Mouse (Mus musculus): ENCODE measurements around the gene Pvr. TPM values are rescaled to one million over a fixed set of nuclear protein-coding genes. Genes with fewer than 3 reads are reported as not detected.

Pvr gene
- polyA plus RNA-seq, 1 experiment from 2014 or later: 8.9 TPM

DNA sequence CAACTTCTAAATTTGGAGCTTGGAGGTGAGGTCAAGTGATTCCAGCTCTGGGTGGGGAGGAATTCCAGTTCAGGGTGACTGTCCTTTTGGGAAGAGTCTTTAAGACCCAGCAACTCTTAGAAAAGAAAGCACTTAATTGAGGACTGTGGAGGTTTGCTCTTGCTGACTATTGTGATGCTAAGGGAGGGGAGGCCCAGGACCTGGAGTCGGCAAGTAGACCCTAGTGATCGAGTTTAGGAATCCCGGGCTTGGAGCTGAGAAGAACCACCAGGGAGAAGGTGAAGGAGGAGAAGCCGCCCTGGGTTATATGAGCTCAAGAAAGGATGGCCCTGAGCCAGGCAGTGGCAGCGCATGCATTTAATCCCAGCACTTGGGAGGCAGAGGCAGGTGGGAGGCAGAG lies 7.5 kb upstream of the Pvr start:
- H3K4me3 ChIP-seq (ENCODE audit: low read depth, low read length): no peak overlapping the region
- H3K4me1 ChIP-seq (replicated peaks; ENCODE audit: control insufficient read depth, insufficient read depth, low read length): peaks cover 3% of the 10 kb centered on the region; the same call in 1 of the 2 replicates
- H3K27ac ChIP-seq (ENCODE audit: low read depth, low read length): no peak overlapping the region
- H3K9me3 ChIP-seq (ENCODE audit: control insufficient read depth): no peaks in the 10 kb centered on the region
- 78% methylated on average over 5 of the region's 5 CpGs for WGBS
- no peak for ATAC-seq
- TF ChIP-seq CTCF (IDR thresholded peaks at IDR 0.05; ENCODE audit: low read depth): no peak
- H3K36me3 ChIP-seq (ENCODE audit: control insufficient read depth, insufficient read depth): no peaks in the 10 kb centered on the region
- no peak overlapping the region for H3K9ac ChIP-seq (ENCODE audit: low read depth, low read length)
- H3K4me2 ChIP-seq (replicated peaks; ENCODE audit: low read depth): no peak overlapping the region
- no peaks in the 10 kb centered on the region for H3K27me3 ChIP-seq (replicated peaks; ENCODE audit: control insufficient read depth, insufficient read depth, low read length)

DNA sequence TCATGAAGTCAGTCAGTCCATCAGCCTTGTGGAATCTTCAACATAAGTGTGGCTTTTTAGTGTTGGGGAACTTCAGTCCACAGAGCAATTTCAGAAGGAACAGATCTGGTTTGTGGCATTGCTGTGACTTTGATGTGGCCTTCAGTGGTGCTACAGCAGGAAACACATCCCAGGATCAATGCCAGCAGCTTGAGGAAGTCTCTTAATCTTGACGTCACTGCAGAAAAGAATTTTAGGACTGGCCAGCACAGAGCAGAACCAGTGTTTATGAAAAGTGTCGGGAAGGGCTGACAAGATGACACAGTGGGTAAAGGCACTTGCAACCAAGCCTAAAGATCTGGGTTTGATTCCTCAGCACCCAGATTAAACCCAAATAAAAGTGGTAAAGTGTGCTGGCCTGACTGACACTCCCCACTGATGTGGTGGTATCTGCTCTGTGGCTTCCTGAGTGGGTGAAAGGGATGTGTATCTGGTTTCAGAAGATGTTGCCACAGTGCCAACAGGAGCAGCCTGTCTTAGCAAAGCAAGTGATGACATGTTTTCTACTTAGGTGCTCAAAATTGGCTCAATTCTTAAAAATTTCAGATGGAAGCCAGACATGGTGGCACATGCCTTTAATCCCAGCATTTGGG lies 6.0 kb upstream of the Pvr start:
- Histone ChIP-seq H3K9ac (ENCODE audit: low read depth, low read length) (no peak overlapping the region), H3K9me3 (ENCODE audit: control insufficient read depth) (no peaks in the 10 kb centered on the region), H3K4me1 (replicated peaks; ENCODE audit: control insufficient read depth, insufficient read depth, low read length) (no peaks in the 10 kb centered on the region), H3K27ac (ENCODE audit: low read depth, low read length) (no peak overlapping the region), H3K4me2 (replicated peaks; ENCODE audit: low read depth) (no peak overlapping the region), H3K27me3 (replicated peaks; ENCODE audit: control insufficient read depth, insufficient read depth, low read length) (no peaks in the 10 kb centered on the region), H3K4me3 (ENCODE audit: low read depth, low read length) (no peak overlapping the region), H3K36me3 (ENCODE audit: control insufficient read depth, insufficient read depth) (no peaks in the 10 kb centered on the region)
- WGBS: 53% methylated on average over 2 of the region's 2 CpGs
- no peak for ATAC-seq
- TF ChIP-seq CTCF (IDR thresholded peaks at IDR 0.05; ENCODE audit: low read depth): no peak

DNA sequence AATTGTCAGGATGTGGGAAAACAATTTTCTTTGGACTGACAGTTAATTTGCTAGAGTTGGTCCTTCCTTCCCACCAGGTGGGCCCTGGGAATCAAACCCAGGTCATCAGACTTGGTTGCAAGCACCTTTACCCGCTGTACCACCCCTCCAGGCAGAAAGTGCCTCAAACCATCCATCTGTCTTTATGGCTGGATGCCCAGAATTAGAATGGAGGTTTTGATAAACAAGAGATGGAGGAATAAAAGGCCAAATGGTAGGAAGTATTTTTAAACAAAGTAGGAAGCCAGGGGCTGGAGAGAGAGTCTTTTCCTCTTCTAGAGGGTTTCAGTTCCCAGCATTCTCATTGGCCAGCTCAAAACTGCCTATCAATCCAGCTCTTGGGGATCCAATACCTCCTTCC lies 4.4 kb upstream of the Pvr start:
- Histone ChIP-seq H3K4me2 (replicated peaks; ENCODE audit: low read depth) (no peak overlapping the region), H3K9me3 (ENCODE audit: control insufficient read depth) (no peaks in the 10 kb centered on the region), H3K4me1 (replicated peaks; ENCODE audit: control insufficient read depth, insufficient read depth, low read length) (no peaks in the 10 kb centered on the region), H3K4me3 (ENCODE audit: low read depth, low read length) (no peak overlapping the region), H3K36me3 (ENCODE audit: control insufficient read depth, insufficient read depth) (no peaks in the 10 kb centered on the region), H3K27ac (ENCODE audit: low read depth, low read length) (no peak overlapping the region), H3K27me3 (replicated peaks; ENCODE audit: control insufficient read depth, insufficient read depth, low read length) (no peaks in the 10 kb centered on the region), H3K9ac (ENCODE audit: low read depth, low read length) (no peak overlapping the region)
- ATAC-seq: no peak
- 61% methylated on average over 1 of the region's 1 CpGs for whole genome bisulfite sequencing
- no peak for TF ChIP-seq CTCF (IDR thresholded peaks at IDR 0.05; ENCODE audit: low read depth)

DNA sequence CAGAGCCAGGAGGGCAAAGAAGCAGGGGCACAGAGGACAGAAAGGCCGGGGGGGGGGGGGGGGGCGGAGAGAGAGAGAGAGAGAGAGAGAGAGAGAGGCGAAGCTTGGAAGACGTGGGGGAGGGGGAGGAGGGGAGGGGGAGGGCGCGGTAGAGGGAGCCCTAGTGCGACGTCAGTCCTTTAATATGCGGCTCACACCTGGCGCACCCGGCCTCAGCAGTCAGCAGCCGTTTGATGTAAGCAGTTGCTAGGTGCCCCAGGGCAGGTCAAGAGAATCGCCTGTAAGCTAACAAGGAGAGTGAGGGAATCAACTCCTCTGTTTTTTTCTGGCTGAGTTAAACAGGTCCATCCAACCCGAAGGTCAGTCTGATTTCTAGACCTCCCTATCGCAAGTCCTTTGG lies 2.8 kb upstream of the Pvr start:
- no peak for TF ChIP-seq CTCF (IDR thresholded peaks at IDR 0.05; ENCODE audit: low read depth)
- no peaks in the 10 kb centered on the region for H3K36me3 ChIP-seq (ENCODE audit: control insufficient read depth, insufficient read depth)
- H3K9ac ChIP-seq (ENCODE audit: low read depth, low read length): no peak overlapping the region
- no peak for ATAC-seq
- WGBS: 14% methylated on average over 11 of the region's 15 CpGs
- no peak overlapping the region for H3K27ac ChIP-seq (ENCODE audit: low read depth, low read length)
- no peaks in the 10 kb centered on the region for H3K27me3 ChIP-seq (replicated peaks; ENCODE audit: control insufficient read depth, insufficient read depth, low read length)
- peaks cover 4% of the 10 kb centered on the region; the same call in 1 of the 2 replicates for H3K4me1 ChIP-seq (replicated peaks; ENCODE audit: control insufficient read depth, insufficient read depth, low read length)
- no peak overlapping the region for H3K4me2 ChIP-seq (replicated peaks; ENCODE audit: low read depth)
- H3K9me3 ChIP-seq (ENCODE audit: control insufficient read depth): no peaks in the 10 kb centered on the region
- no peak overlapping the region for H3K4me3 ChIP-seq (ENCODE audit: low read depth, low read length)

DNA sequence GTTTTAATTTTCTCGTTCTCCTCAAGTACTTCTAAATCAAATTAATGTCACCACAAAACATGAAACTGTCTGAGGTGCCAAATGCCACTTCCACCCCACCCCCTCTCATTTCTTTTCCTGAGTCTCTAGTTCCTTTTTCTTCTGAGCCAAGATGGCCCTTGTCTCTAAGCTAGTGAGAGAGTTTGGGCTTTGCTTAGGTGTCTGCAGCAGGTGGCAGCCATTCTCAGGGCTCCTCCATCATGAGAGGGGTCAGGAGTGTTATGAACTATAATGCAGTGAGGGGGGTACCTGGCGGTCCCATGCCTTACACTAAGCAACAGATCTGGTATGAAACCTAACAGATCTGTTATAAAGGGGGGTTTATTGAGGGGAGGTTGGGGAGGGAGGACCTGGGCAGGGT lies 2.4 kb upstream of the Pvr start:
- H3K27me3 ChIP-seq (replicated peaks; ENCODE audit: control insufficient read depth, insufficient read depth, low read length): no peaks in the 10 kb centered on the region
- H3K9me3 ChIP-seq (ENCODE audit: control insufficient read depth): no peaks in the 10 kb centered on the region
- H3K27ac ChIP-seq (ENCODE audit: low read depth, low read length): no peak overlapping the region
- no peak overlapping the region for H3K4me2 ChIP-seq (replicated peaks; ENCODE audit: low read depth)
- H3K4me3 ChIP-seq (ENCODE audit: low read depth, low read length): no peak overlapping the region
- WGBS: 56% methylated on average over 2 of the region's 2 CpGs
- peaks cover 3% of the 10 kb centered on the region; the same call in 1 of the 2 replicates for H3K36me3 ChIP-seq (ENCODE audit: control insufficient read depth, insufficient read depth)
- no peak for TF ChIP-seq CTCF (IDR thresholded peaks at IDR 0.05; ENCODE audit: low read depth)
- ATAC-seq: no peak
- H3K4me1 ChIP-seq (replicated peaks; ENCODE audit: control insufficient read depth, insufficient read depth, low read length): peaks cover 4% of the 10 kb centered on the region; the same call in 1 of the 2 replicates
- no peak overlapping the region for H3K9ac ChIP-seq (ENCODE audit: low read depth, low read length)

DNA sequence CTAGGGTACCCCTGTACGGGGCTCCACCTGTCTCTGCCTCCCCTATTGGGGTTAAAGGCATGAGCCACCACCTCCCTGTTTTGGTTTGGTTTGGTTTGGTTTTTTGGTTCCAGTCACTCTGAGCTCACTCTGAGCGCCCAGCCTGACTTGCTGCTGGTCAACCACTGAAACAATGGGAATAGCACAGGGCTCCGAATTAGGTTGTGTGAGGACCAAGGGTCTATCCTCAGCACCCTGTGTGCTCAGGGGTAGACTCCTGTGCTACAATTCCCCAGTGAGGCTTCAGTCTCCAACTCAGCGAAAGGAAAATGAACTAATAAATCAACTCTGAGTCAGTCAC lies 824 bp downstream of the Pvr start:
- Histone ChIP-seq H3K9ac (ENCODE audit: low read depth, low read length) (peak overlapping the region; percentile 90), H3K4me1 (replicated peaks; ENCODE audit: control insufficient read depth, insufficient read depth, low read length) (peaks cover 4% of the 10 kb centered on the region; the same call in 1 of the 2 replicates), H3K9me3 (ENCODE audit: control insufficient read depth) (no peaks in the 10 kb centered on the region), H3K27ac (ENCODE audit: low read depth, low read length) (peak overlapping the region; percentile 93), H3K36me3 (ENCODE audit: control insufficient read depth, insufficient read depth) (peaks cover 34% of the 10 kb centered on the region), H3K27me3 (replicated peaks; ENCODE audit: control insufficient read depth, insufficient read depth, low read length) (no peaks in the 10 kb centered on the region), H3K4me3 (ENCODE audit: low read depth, low read length) (peak overlapping the region; percentile 79), H3K4me2 (replicated peaks; ENCODE audit: low read depth) (peak overlapping the region; percentile 90)
- WGBS: 27% methylated on average over 4 of the region's 4 CpGs
- no peak for TF ChIP-seq CTCF (IDR thresholded peaks at IDR 0.05; ENCODE audit: low read depth)
- no peak for ATAC-seq

DNA sequence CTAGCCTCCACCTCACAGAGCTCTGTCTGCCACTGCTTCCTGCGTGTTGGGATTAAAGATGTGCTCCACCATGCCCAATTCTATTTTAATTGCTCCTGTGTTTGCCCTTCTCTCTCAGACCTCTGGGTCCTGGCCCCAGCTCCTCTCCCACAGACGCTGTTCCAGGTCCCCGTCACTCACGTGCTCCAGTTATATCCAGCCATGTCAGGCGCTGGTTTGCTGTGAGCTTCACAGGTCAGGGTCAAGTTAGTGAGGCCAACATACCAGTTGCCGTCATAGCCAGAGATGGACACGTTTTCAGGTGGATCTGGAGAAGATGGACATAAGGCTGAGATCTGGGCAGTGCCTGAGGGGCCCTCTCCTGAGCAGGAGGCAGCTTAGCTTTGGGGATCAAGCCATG lies 6.4 kb downstream of the Pvr start:
- no peak overlapping the region for H3K27ac ChIP-seq (ENCODE audit: low read depth, low read length)
- no peaks in the 10 kb centered on the region for H3K9me3 ChIP-seq (ENCODE audit: control insufficient read depth)
- H3K9ac ChIP-seq (ENCODE audit: low read depth, low read length): no peak overlapping the region
- no peak overlapping the region for H3K4me3 ChIP-seq (ENCODE audit: low read depth, low read length)
- H3K27me3 ChIP-seq (replicated peaks; ENCODE audit: control insufficient read depth, insufficient read depth, low read length): no peaks in the 10 kb centered on the region
- H3K4me1 ChIP-seq (replicated peaks; ENCODE audit: control insufficient read depth, insufficient read depth, low read length): no peaks in the 10 kb centered on the region
- H3K4me2 ChIP-seq (replicated peaks; ENCODE audit: low read depth): no peak overlapping the region
- H3K36me3 ChIP-seq (ENCODE audit: control insufficient read depth, insufficient read depth): peaks cover 62% of the 10 kb centered on the region
- no peak for TF ChIP-seq CTCF (IDR thresholded peaks at IDR 0.05; ENCODE audit: low read depth)
- 89% methylated on average over 7 of the region's 7 CpGs for WGBS
- ATAC-seq: no peak
